Mouse (Mus musculus): ENCODE results near the gene Cd27.
"Not testable (repeated sequence)": the region's sequence is repeated elsewhere in the genome, so short reads cannot be mapped to it uniquely, and the experiment has no call there.

The Cd27 gene

GRCm38 (mm10) chr6:125236782-125237181 is at the start of gene Cd27:
Gene Cd27 (minus strand): TSS chr6:125237010.
- DNase-seq (ENCODE audit: low read depth, low spot score) = no peak

- DNase-seq (ENCODE audit: low read depth, low spot score) = peak; percentile 87
Observed at GRCm38 (mm10) chr6:125285890-125286289, 49.1 kb upstream of the Cd27 start, which contains the start of gene Tuba3a. Gene Tuba3a (minus strand): TSS chr6:125286042.

- peak; percentile 80 for DNase-seq (ENCODE audit: low read depth, low spot score)
Observed at GRCm38 (mm10) chr6:125284751-125285150, 47.9 kb upstream of the Cd27 start.

- no peak for DNase-seq (ENCODE audit: low read depth, low spot score)
Observed at GRCm38 (mm10) chr6:125284250-125284649, 47.4 kb upstream of the Cd27 start.

- not testable (repeated sequence) for DNase-seq (ENCODE audit: low read depth, low spot score)
Observed at GRCm38 (mm10) chr6:125282721-125283120, 45.9 kb upstream of the Cd27 start.

- no peak for DNase-seq (ENCODE audit: low read depth, low spot score)
Observed at GRCm38 (mm10) chr6:125279729-125280128, 42.9 kb upstream of the Cd27 start.

GRCm38 (mm10) chr6:125274841-125275563 is 38.2 kb upstream of the Cd27 start:
- DNase-seq (ENCODE audit: low read depth, low spot score) = peak; percentile 81

GRCm38 (mm10) chr6:125272228-125272785 is 35.5 kb upstream of the Cd27 start:
- no peak for DNase-seq (ENCODE audit: low read depth, low spot score)

- DNase-seq (ENCODE audit: low read depth, low spot score) = peak; percentile 94
Observed at GRCm38 (mm10) chr6:125271455-125272227, 34.8 kb upstream of the Cd27 start.

GRCm38 (mm10) chr6:125268799-125269198 is 32.0 kb upstream of the Cd27 start:
- DNase-seq (ENCODE audit: low read depth, low spot score) = peak; percentile 62

- DNase-seq (ENCODE audit: low read depth, low spot score) = no peak
Observed at GRCm38 (mm10) chr6:125267469-125267868, 30.7 kb upstream of the Cd27 start.

GRCm38 (mm10) chr6:125266600-125266999 is 29.8 kb upstream of the Cd27 start:
- not testable (repeated sequence) for DNase-seq (ENCODE audit: low read depth, low spot score)

- no peak for DNase-seq (ENCODE audit: low read depth, low spot score)
Observed at GRCm38 (mm10) chr6:125266091-125266490, 29.3 kb upstream of the Cd27 start.

- no peak for DNase-seq (ENCODE audit: low read depth, low spot score)
Observed at GRCm38 (mm10) chr6:125265239-125265638, 28.4 kb upstream of the Cd27 start.

- DNase-seq (ENCODE audit: low read depth, low spot score) = no peak
Observed at GRCm38 (mm10) chr6:125264219-125264618, 27.4 kb upstream of the Cd27 start.

GRCm38 (mm10) chr6:125260006-125260555 is 23.3 kb upstream of the Cd27 start:
- DNase-seq (ENCODE audit: low read depth, low spot score) = no peak

GRCm38 (mm10) chr6:125256222-125256966 is 19.6 kb upstream of the Cd27 start:
- no peak for DNase-seq (ENCODE audit: low read depth, low spot score)

- DNase-seq (ENCODE audit: low read depth, low spot score) = no peak
Observed at GRCm38 (mm10) chr6:125255516-125256044, 18.8 kb upstream of the Cd27 start.

GRCm38 (mm10) chr6:125253863-125254715 is 17.3 kb upstream of the Cd27 start:
- DNase-seq (ENCODE audit: low read depth, low spot score) = no peak

- no peak for DNase-seq (ENCODE audit: low read depth, low spot score)
Observed at GRCm38 (mm10) chr6:125252711-125253110, 15.9 kb upstream of the Cd27 start.
